Mouse (Mus musculus) retina, adult 2 months (tissue): Measurements from ENCODE around the gene Gbf1.

Experiments
- DNase-seq: peaks from one replicate; pipeline ENCODE4 v3.0.0-alpha.2; 2012; ENCODE audit warnings: low read depth, low spot score

Gene Gbf1

GRCm38 (mm10) chr19:46315752-46316610 is 163.7 kb downstream of the Gbf1 start:
- no peak for DNase-seq

DNA sequence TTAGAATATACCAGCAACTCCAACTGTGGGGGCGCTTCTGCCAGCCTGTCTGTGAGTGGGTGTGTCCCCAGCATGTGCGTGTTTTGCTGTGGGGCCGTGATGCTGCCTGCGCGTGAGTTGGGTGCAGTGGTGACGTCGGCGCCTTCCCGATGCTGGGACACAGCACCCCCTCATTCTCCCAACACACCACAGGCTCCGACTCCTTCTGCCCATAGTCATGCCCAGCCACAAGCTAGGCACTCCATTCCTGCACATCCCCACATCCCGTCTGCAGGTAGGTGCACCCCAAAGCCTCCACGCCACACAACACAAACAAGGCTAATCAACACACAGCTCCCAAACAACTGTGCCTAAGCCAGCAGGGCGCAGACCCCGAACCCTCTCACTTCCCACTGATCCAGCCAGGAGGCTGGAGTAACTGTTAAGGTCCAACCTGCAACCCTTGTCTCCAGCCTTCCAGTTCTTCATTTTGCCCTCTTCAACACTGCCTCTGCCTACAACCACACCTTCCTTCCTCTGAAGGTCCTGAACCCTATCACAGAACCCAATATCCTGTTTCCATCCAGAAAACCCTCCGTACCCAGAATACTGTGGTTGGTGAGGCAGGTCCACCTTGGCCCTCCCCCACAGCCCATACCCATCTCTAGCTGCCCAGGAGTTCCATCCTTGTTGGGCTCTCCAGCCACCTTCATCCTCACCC is 164.7 kb downstream of the Gbf1 start:
- DNase-seq = no peak

GRCm38 (mm10) chr19:46317546-46317885 is 165.2 kb downstream of the Gbf1 start:
- no peak for DNase-seq

- DNase-seq = no peak
These were observed 165.7 kb downstream of the Gbf1 start for GRCm38 (mm10) chr19:46318031-46318471.

DNA sequence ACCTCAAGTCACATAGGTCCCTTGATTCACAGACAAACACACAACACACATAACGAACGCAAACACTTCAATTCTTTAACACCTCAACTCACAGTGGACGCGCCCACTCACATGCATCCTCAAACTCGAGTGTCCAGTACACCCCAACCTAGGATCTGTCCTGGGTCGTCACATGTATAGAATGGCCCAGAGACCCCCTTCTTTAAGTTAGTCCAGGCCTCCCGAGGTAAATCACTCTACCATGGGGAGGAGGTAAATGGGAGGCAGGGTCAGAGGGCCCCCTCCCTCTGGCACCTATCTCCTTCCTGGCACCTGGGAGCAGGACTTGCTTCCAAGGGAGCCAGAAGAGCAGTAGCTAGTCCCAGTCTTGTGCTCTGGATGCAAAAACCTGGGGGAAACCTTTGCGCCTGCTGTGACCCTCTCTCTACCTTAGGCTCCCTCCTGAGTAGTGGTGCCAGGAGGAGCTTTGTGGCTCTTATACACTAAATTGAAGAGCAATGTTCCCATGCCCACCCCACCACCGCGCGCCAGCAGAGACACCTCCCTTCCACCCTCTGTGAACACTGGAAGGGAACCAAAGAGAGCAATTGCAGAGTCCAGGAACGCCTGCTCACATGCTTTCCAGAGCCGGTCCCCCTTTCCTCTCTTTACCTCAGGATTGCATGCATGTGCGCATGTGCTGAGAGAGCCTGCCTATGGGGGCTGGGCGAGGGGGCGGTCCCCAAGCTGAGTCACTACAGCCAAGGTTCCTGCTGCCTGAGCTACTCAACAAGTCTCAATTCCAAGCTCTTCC is 166.5 kb downstream of the Gbf1 start:
- no peak for DNase-seq

- no peak for DNase-seq
These were observed 167.9 kb downstream of the Gbf1 start for GRCm38 (mm10) chr19:46320076-46320785.

- DNase-seq = no peak
These were observed 169.0 kb downstream of the Gbf1 start for GRCm38 (mm10) chr19:46321101-46321943.

- peak; percentile 63 for DNase-seq
These were observed 170.1 kb downstream of the Gbf1 start for GRCm38 (mm10) chr19:46322144-46322995.

- no peak for DNase-seq
These were observed 170.8 kb downstream of the Gbf1 start for GRCm38 (mm10) chr19:46322996-46323572.

- DNase-seq = no peak
These were observed 171.4 kb downstream of the Gbf1 start for GRCm38 (mm10) chr19:46323716-46324115.

DNA sequence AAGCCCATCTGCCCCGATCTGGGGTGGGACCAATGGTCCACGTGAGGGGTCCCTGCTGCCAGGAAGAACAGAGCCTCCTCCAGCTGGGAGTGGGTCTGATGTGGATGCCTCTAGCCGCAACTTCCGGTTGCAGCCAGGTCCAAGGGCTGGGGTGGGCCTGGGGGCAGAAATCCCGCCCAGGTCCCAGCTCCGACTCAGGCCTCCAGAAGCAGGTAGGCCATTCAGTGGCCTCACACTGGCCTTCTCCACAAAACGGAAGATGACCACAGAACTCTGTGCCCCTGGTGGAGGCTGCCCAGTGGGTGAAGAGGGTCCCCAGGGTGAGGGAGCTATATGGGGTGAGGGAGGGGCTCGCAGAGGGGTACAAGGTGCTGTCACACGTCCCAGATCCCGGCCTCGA is 172.1 kb downstream of the Gbf1 start:
- DNase-seq = no peak

DNA sequence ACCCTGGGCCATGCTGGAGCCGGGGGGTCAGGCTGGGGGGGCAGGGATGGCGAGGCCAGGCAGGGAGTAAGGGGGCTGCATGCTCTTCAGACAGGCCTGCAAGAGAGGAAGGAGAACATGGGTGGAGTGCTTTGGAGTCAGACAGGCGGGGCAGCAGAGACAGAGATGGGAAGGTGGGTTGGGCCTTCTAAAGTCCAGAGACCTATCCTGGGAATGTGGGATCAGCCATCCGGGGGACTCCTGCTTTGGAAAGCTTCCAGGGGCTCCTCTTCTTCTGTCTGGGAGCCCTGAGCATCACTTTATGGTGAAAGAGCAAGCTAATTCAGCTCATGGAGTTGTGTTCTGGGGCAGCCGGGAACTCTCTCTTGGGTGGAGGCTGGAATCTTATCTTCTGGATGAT is 172.6 kb downstream of the Gbf1 start:
- no peak for DNase-seq

DNA sequence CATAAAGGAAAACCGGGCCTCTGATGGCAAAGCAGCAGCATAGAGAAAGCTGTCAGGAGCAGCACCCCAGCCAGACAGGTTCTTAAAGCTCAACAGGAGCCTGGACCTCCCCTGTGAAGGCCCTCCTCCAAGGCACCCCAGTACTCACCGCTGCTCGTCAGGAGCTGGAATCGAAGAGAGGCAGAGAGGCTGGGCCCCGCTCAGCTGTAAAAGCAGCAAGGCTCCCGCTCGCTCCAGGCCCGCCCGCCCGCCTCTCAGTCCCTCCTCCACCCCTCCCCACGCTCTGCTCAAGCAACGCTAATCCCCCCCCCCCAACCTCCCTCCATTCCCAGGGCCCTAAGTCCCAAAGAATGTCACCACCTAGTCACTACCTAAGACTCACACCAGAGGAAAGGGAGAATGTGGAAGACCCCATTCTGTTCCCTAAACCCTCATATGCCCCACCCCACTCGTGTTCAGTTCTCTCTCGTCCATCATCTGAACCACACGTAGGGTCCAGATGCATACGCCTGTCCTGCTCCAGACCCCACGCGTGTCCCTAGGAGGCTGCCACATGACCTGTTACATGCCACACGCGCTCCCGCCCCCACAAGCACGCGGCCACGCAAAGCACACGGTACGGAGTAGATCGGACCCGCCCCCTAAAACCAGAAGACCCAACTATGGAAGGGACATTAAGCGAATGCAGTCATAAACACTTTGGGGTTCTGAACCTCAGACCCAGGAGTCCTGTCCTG is 173.9 kb downstream of the Gbf1 start:
- DNase-seq = peak; percentile 73

GRCm38 (mm10) chr19:46326756-46327305 is 174.5 kb downstream of the Gbf1 start, which contains the start of gene Psd:
Gene Psd (minus strand): TSS chr19:46327156.
- no peak for DNase-seq

DNA sequence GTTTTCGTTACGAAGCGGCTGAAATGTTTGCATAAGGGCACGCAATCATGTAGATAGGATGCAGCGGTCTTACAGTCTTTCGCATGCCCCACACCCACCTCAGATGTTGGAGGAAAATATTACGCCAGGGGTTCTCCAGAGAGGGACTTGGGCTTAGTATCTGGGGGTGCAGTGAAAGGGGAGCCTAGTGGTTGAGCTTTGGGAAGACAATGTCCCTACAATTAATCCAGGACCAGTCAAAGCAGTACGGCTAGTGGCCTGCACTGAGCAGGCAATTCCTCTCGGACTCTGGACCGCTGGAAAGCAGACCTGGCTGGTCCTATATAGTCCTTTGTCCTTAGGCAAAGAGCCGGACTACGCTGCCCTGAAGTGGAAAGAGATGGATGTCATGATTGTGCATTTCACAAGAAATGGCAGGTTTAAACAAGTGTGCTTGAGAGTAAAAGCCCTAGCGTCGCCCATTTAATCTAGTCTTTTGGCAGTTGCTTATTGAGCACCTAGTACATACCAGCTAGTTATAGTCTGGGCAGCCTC is 175.3 kb downstream of the Gbf1 start:
- no peak for DNase-seq

DNA sequence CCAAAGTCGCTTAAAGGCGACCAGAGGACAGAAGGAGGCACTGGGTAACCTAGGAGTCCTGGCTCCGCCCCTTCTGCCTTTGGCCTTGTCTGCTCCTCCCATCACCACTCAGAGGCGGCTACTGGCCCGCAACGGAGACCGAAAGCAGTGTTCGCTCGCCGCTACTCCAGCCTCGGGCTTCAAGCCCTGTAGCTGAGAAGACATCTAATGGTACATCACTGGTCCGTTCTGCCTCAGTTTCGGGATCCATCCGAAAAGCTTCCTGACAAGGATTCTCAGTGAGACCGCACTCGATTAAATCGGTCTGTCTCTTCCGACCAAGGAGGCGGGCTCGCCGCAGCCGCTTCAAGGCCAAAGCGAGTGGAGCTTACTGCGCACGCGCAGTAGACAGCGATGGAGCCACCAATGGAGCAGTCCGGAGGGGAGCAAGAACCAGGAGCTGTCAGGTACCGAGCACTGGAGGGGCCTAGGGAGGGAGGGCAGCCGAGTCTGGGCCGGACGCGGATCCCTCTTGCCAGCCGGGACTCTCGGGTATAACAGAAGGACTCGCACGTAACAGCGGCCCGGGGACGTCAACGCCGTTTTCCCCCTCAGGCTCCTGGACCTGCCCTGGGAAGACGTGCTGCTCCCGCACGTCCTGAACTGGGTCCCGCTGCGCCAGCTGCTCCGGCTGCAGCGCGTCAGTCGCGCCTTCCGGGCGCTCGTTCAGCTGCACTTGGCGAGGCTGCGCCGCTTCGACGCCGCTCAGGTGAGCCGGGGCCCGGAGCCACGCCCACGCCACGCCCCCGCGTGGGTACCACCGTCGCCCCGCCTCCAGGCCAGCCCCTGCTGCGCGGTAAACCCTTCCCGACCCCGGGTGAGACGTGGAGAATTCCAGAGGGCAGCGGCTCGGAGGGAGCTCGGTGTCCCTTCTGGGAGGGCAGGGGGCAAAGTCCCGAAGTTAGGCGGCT is 176.0 kb downstream of the Gbf1 start, which contains the start of gene Fbxl15:
Gene Fbxl15, plus strand, starts transcription at position 104 of the 950 bp plus-strand sequence.
- DNase-seq = peak; percentile 93
